Mouse (Mus musculus): ENCODE measurements at regions not wholly inside any gene's neighbourhood (a gene's known extent, or its start where the extent isn't known, plus 50 kb on each side); places are given as distances from the start of the nearest gene placed in this dataset.

DNA sequence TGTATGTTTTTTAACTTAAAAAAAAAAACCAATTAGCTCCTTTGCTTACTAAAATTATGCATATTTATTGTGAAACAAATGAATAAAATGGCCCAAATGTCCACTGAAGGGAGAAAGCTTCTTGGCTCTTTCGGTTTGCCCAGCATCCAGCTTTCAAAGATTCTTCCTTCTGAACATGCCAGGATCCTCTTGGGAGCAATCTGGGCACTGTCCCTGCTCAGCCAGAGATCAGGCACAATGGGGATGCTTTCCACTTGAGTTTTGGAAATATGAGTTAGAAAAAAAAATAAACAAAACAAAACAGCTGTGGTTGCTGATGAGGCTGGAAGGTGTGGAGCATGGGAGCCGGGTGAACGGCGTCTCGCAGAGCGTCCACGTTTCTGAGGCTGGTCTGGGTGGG is 180.3 kb upstream of the Foxn2 start:
- TF ChIP-seq CTCF (IDR thresholded peaks at IDR 0.05; ENCODE audit: low read depth, low read length) (no peak), POLR2A (IDR thresholded peaks at IDR 0.05; ENCODE audit: borderline replicate concordance, low read depth, low read length) (no peak)
